Mouse (Mus musculus) 3134 (cell line): ENCODE results near the gene Eef2.

Source experiments
- DNase-seq: peaks from one replicate; pipeline ENCODE4 v3.0.0-alpha.2; 2011; ENCODE audit warnings: low spot score; ENCODE audit not compliant: insufficient read length; ENCODE audit errors: extremely low read depth

Gene Eef2

DNA sequence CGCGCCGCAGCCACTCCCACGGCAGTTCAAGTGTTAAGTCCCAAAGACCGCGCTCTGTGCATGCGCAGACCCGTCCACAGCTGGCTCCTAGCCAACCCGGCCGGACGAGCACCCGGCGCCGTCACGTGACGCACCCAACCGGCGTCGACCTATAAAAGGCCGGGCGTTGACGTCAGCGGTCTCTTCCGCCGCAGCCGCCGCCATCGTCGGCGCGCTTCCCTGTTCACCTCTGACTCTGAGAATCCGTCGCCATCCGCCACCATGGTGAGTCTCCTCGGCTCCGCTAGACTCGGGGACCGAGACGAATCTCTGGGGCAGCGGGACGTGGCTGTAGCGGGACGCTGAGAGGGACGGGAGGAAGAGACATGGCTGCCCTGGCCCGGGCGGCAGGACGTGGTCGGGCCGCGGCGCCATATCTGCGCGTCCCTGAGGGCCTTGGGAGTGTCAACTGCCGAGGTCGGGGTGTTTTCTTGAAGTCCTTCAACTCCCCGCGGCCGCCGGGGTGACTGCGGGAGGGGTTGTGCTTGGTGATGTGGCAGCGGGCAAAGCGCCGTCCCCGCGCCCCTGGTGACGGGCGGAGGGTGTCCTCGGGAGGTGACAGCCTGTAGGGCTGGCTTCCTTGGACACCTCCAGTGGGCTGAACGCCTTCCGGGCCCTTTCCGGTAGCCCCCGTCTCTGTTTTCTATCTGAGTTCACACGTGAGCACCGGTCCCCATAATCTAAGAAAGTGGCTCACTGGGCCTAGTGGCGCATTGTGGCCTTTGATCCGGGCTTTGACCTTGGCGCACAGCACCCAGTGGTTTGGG lies at the start of gene Eef2:
Gene Eef2, plus strand, starts transcription at position 166 of the 806 bp plus-strand sequence.
- peak; percentile 97 for DNase-seq

DNA sequence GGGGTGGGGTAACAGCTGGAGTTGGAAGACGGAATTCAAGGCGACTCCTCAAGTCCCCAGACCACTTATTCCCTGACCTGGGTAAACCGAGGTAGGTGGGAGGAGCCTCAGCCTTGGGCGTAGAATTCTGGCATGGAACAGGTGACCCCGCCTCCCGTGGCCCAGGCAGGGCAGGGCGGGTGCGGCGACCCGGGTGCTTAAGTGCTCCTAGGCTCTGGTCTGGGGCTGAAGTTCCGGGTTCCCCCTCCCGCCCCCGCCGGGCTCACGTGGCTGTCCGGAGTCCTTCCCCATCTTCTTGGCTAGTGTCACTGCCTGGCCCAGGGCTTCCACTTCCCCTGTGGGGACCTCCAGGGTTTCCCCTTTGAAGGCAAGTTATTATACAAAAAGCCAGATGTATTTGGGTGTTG lies 42.2 kb upstream of the Eef2 start:
- DNase-seq, result no peak

DNA sequence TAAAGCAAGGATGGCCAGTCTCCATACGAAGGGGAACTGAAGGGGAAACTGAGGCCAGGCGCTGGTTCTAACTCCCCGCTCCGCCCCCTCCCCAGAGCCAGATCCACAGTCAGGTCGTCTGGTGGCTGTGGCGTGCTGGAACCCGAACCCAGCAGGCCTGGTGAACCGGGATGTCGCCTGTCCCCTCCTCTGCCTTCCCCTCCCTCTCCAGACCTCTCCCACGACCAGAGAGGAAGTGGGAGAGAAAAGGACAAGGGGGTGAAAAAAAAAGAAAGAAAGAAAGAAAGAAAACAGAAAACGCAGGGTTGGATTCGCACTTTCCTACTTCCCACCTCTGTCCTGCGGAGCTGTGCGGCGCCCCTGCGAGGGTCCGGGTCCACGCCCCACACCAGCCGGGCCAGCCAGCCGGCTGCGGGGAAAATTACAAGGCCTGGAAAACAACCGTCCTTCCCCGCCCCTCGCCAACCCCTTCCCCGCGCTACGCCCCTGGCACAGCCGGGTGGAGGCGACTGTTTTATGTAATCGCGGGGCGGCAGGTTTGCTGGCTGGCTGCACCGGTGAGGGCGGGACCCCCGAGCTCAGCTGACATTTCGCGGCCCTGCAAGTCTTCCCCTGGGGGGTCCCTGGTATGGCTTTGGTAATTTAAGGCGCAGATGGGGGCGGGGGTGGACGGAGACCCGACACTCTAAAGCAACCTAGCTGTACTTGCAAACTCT lies 41.3 kb upstream of the Eef2 start, which contains the start of gene Zbtb7a:
Gene Zbtb7a, plus strand, starts transcription at position 255 of the 716 bp plus-strand sequence.
- no peak for DNase-seq

DNA sequence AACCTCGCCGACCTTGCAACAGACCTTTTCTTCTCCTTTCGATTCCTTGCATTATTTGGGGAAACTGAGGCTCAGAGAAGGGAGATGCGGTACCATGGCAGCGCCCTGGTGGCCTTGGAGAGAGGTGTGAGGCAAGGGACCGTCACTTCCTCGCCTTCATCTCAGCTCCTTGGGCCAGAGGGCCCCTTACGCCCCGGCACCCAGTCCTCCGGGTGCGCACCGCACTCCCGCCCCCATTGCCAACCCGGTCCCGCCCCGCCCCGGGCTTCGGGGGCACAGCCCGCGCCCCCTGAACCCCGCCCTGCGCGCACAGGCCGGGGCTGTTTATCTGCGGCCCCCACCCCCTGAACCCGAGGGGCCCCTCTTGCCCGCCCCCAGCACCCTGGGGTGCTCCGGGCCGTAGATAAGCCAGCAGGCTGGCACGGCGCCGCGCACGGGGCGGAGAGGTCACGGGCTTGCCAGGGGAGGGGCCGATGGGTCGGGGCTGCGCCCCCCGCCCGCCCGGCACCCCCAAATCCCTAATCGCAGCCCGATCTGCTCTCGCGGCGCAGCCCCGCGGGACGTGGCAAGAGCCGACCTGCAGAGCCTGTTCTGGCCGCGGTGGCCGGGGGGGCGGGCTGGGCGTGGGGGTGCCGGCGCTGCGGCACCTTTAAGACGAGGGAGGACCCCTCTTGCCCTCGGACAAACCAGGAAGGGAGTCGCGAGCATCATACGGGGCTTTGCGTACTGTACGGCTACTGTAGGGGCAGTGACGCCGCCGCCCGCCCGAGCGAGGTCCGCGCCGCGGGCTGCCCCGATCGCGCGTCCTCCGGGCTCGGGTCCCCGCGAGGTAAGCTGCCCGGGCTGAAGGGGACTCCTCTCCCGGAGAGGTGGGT lies 40.4 kb upstream of the Eef2 start:
- peak; percentile 82 for DNase-seq

DNA sequence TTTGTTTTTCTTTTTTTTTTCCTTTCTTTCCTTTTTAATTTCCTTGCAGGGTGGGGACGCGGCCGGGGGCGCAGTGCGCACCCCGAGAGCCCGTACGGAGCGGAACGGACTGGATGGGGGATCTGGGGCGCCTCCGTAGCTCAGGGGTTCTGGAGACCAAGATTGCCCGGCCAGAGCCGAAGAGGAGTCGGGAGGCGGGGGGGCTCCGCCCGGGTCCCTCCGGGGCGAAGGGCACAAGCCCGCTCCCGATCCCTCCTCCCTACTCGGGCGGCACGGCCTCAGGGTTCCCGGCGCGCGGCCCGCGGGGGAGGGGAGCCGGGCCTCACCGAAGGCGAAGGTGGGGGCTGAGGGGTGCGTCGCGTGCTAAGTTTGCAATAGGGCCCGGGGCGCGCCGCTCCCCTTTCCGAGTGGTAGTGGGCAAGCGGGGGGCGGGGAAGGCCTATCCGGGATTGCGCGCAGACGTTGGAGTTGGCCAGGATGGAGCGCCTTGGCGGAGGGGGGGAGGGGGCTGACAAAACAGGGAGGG lies 39.7 kb upstream of the Eef2 start:
- DNase-seq, result peak; percentile 84

DNA sequence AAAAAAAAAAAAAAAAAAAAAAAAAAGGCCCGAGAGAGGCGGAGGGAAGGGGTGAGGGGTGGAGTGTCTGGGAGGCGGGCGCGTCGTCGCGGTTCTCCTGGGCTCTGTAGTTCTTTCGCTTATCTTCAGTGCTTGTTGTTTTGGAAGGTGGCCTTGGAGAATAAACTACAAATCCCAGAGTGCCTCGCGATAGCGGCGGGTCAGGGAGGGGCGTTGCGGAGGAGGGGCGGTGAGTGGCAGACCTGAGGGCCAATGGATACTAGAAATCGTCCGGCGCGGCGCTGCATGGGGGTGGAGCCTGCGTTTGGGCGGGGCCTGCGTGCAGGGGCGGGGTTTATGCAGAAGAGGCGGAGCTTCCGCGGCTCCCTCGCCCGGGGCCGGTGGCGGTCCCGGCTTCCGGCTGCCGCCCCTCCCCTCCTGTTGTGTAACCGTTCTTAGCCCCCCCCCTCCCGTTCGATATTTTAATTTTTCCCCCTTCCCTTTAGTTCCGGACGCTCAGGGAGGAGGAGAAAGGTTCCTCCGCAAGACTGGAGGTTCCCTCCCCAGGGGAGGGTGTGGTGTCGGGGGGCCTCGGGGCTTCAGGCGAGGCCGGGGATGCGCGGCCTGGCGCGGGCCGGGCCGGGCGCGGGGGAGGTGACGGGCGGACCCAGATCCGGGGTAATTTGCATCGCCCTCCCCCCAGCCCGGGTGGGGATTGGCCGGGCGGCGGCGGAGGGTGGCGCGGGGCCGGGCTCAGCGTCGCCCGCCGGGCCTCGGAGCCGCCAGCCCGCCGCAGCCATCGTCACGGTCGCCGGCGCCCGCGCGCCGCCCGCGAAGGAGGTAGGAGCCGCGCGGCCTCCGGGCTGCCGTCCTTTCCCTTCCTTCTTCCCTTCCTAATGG lies 38.9 kb upstream of the Eef2 start:
- peak; percentile 99 for DNase-seq

DNA sequence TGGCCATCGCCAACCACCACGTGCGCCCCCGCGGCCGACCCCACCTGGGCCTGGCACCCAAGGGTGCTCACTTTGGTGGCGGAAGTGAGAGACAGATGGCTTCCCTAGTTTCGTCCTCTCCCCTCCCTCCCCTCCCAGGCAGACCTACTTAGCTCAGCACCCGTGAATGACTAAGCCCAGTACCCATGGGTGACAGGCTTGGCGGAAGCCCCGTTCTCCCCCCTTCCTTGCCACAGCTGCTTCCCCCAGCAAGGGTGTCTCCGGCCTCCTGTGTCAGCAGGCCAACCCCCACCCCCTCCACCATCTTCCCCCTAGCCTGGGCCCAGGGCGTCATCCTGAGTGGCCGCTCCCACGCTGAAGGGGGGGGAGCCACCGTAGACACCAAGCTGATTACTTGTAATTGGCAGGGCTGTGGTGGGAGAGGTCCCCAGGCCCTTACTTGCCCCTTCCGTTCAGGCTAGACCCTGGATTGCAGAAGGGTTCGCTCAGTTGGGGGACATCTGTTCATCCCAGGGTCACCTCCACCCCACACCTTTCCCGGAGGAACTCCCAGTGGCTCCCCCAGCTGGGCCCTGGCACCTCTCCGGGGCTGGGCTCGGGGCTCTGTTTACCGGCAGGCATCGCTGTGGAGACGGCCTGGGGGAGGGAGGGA lies 38.2 kb upstream of the Eef2 start:
- DNase-seq, result peak; percentile 80

DNA sequence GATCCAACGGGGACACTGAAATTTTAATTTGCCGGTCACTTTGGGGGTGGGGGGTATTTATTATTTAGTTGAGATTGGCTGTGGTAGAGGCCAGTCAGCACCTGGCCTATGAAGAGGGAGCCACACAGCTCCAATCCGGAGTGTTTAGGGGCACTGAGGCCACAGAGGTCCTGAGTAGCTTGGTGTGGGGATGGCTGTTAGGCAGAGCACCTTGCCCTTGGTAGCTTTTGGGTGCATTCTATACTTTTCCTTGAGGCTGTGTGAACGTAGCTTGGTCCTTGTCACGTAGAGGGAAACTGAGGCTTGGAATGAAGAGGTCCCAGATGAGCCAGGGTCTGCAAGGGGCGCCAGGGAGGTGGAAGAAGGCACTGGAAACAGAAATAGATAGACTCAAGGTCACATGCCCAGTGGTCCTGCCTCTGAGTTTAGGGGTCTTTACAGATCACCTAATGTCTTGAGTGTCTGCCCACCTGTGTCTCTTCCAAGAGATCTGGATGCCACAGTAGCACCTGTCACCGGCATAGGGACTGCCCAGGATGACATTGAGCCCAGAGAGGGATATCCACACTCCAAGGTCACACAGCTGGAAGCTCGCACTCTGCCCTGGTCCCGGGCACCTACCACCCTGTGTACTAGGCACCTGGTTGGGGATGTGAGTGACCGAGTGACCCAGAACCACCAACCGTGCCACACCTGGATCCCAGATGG lies 37.5 kb upstream of the Eef2 start:
- DNase-seq, result no peak

DNA sequence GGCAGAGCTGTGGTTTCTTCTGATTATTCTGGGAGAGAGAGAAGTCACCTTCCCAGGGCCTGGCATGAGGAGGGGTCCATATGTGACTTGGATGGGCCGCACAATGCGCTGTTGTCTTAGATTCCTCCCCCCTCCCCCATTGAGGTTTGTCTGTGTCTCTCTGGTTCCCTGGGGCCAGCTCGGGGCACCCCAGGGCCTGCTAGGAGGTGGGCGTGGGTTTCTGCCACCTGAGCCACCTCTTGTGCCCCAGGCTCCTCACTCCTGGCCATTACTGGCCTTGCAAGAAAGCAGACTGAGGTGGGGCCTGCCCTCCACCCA lies 36.9 kb upstream of the Eef2 start:
- no peak for DNase-seq

DNA sequence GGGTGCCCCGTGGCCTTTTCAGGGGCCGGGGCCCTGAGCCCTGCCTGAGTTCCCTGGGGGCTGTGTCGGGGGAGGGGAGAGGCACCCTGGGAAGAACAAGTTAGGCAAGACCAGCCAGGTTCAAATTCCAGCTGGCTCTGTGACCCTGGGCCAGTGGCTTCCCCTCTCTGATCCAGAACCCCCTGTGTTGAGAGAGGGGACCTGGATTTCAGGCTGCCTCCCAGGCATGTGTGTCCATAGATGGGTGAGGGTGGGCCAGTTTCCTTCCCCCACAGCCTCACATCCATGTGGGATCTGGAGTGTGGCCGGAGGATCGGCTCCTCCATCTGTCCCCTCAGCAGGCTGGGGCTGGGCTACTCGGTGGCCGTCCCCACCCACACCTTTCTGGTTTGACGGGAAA lies 36.4 kb upstream of the Eef2 start:
- no peak for DNase-seq

DNA sequence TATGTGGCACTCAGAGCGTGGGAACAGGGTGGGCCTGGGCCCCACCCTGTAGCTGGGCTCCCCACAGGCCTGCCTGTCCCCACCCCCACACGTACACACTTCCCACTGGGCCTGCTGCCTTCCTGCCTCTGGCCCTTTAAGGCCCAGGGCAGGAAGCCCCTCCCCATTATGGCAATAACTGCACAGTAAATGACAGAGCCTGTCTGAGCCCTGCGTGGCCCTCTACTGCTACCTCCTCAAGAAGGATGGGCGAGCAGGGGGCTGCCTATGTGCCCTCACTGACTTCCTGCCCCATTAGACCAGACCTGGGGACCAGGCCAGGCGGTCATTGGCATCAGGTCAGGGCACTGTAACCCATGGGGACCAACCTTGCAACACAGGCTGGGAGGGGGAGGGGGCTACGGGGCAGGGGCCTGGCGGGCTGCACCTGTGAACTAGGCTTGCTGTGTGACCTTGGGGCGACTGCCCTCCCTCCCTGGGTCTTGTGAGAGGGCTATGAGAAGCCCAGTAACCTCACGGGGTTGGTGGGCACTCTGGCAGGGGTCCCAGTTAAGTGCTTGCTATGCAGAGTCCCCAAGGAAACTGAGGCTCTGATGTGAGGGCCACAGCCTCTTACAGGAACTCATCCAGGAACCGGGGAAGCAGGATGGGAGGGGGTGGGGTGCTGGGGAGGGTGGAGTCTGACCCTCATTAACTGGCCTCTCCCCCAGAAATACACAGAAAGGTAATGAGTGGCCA lies 35.5 kb upstream of the Eef2 start:
- DNase-seq, result no peak

DNA sequence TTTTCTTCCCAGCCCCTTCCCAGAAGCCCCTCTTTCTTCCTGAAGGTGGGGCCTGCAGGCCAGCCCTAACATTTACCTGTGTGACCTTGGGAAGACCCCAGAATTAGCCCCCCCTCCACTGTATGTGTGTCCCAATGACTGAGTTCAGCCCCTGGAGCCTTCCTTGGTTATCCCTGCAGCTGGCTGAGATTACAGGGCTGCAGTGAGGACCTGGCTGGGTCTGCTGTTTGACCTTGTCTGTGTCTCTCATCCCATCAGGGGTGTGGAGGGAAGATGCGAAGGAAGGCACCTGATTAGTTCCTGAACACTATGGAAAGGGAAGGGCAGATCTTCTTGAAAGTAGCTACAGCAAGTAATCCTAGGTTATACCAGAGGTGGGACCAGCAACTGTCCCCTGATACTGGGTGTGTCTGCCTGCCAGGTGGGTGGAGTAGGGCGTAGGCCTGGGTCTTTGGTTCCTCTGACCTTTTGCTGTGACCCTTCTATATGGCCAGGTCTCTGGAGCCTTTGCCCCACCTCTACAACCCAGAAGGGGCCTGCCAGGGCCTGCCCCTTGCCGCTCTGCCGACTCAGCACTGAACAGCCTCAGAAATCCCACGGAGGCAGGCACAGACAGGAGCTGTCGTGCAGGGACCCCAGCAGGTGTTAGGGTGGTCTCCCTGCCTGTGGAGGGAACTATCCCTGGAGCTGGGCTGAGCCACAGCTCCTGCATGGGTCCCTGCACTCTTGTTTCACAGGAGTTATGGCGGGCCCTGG lies 34.8 kb upstream of the Eef2 start:
- DNase-seq, result no peak

DNA sequence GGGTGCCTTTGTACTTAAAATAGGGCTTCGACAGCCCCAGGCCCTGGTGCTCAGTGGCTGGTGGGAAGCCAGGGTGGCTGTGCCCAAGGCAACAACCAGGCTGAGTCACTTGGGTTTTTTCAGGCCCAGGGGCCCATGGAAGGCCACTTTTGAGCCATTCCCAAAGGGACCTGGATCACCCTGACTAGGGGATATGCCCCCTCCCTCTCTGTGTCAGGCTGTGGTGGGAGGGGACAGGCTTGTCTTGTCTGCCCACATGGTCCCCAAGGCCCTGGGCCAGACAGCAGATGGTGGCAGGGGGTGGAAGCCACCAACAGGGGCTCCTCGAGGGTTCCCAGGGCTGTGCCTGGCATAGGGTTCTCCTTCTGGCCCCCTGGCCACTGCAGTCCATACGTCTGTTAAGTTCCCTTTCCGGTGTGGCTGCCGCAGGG lies 33.9 kb upstream of the Eef2 start:
- peak; percentile 81 for DNase-seq

DNA sequence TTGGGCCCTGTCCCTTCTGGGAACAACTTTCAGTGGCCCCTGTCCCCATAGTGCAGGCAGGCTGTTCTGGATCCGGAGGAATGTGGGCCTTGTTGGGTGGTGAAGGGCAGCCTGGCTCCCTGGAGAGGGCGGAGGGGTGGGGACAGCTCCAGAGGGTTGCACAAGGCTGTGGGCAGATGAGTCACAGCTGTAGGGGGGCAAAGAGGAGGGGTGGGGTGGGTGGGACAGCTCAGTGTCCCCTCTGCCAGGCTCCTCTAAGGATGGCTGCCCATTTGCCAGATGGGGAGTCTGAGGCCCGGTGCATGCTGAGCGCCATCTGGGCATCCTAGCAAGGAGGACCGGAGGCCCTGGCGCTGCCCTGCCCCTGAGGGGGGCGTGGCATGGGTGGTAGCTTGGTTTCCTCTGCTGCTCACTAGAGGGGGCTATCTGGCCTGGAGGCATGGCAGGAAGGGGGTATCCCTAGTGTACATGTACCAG lies 33.2 kb upstream of the Eef2 start:
- peak; percentile 85 for DNase-seq

DNA sequence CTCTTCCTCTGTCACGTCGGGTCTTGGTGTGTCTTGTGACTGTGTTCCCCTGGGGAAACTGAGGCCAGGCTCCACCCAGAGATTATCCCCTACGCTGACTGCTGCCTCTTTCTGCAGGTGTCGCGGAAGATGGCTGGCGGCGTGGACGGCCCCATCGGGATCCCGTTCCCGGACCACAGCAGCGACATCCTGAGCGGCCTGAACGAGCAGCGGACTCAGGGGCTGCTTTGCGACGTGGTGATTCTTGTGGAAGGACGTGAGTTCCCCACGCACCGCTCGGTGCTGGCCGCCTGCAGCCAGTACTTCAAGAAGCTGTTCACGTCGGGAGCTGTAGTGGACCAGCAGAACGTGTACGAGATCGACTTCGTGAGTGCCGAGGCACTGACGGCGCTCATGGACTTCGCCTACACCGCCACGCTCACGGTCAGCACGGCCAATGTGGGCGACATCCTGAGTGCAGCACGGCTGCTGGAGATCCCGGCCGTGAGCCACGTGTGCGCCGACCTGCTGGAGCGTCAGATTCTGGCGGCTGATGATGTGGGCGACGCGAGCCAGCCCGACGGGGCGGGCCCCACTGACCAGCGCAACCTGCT lies 32.5 kb upstream of the Eef2 start:
- no peak for DNase-seq

DNA sequence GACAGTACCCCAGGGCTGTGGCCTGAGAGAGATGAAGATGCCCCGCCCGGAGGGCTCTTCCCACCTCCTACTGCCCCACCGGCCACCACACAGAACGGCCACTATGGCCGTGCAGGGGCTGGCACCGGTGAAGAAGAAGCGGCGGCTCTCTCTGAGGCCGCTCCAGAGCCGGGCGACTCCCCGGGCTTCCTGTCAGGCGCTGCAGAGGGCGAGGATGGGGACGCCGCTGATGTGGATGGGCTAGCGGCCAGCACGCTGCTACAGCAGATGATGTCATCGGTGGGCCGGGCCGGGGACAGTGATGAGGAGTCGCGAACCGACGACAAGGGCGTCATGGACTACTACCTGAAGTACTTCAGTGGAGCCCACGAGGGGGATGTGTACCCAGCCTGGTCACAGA lies 31.8 kb upstream of the Eef2 start:
- DNase-seq, result no peak

DNA sequence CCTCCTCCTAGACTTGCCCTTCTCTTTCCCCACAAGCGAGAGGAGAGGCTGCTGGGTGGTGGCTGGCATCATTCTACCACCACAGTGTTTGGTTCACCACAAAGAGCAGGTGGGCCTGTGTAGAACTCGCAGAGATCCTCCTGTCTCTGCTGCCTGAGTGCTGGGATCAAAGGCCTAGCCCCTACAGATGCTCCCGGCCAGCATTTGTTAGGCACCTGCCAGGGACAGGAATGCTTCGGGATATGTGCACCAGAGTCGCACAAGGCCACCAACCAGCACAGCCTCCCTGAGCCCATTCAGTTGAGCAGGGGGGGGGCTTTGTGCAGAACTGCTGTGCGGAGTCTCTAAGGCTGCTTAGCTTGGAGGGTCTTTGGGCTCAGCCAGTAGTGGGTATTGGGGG lies 31.1 kb upstream of the Eef2 start:
- no peak for DNase-seq
